Mouse (Mus musculus) embryonic facial prominence, embryonic 11.5 days (tissue): ENCODE results near the gene Os9. TPM values are rescaled to one million over a fixed set of nuclear protein-coding genes. Genes with fewer than 3 reads are reported as not detected.

Source experiments
- polyA plus RNA-seq: library from polyadenylated mRNA; unstranded; fragments of >200 nt; fragmentation: Nextera tagmentation; extraction: Ambion mirVana; gene quantifications from 2 replicates; pipeline ENCODE4 v1.2.1, GENCODE M21; 2014

Os9 gene
- polyA plus RNA-seq, 1 experiment from 2014 or later = 29.5 TPM

Other genes with a start within 250 kb of the Os9 start
- gene Atp23, start 219.8 kb downstream of the Os9 start, polyA plus RNA-seq = 18.9 and 19.3 TPM in 2 replicates
- 64.8 and 67.9 TPM in 2 replicates for gene Ctdsp2, start 142.4 kb downstream of the Os9 start, polyA plus RNA-seq
- 0.39 and 0.42 TPM in 2 replicates for gene Avil, start 120.4 kb downstream of the Os9 start, polyA plus RNA-seq
- 88.0 and 88.5 TPM in 2 replicates for gene Tsfm, start 90.3 kb downstream of the Os9 start, polyA plus RNA-seq
- 42.7 and 44.8 TPM in 2 replicates for gene Mettl1, start 79.7 kb downstream of the Os9 start, polyA plus RNA-seq
- gene Eef1akmt3, start 79.6 kb downstream of the Os9 start, polyA plus RNA-seq = 0.07 and 0.29 TPM in 2 replicates
- gene Cyp27b1, start 72.9 kb downstream of the Os9 start, polyA plus RNA-seq = not detected in 2 replicates
- gene March9, start 60.9 kb downstream of the Os9 start, polyA plus RNA-seq = 1.5 and 1.8 TPM in 2 replicates
- 3,117 and 3,128 TPM in 2 replicates for gene Cdk4, start 57.6 kb downstream of the Os9 start, polyA plus RNA-seq
- 83.4 and 98.5 TPM in 2 replicates for gene Tspan31, start 50.9 kb downstream of the Os9 start, polyA plus RNA-seq
- gene Agap2, start 45.8 kb downstream of the Os9 start, polyA plus RNA-seq = 0.80 and 0.95 TPM in 2 replicates
- 4.9 and 5.2 TPM in 2 replicates for gene B4galnt1, start 44.1 kb upstream of the Os9 start, polyA plus RNA-seq
- 1.1 and 2.0 TPM in 2 replicates for gene Slc26a10, start 59.5 kb upstream of the Os9 start, polyA plus RNA-seq
- gene Arhgef25, start 69.0 kb upstream of the Os9 start, polyA plus RNA-seq = 32.7 and 38.4 TPM in 2 replicates
- gene Dtx3, start 74.6 kb upstream of the Os9 start, polyA plus RNA-seq = 93.8 and 108 TPM in 2 replicates
- 14.7 and 17.8 TPM in 2 replicates for gene Pip4k2c, start 90.5 kb upstream of the Os9 start, polyA plus RNA-seq
- gene Kif5a, start 142.2 kb upstream of the Os9 start, polyA plus RNA-seq = 10.4 and 12.2 TPM in 2 replicates
- gene Dctn2, start 145.2 kb upstream of the Os9 start, polyA plus RNA-seq = 162 and 180 TPM in 2 replicates
- gene Mbd6, start 167.9 kb upstream of the Os9 start, polyA plus RNA-seq = 9.8 and 11.6 TPM in 2 replicates
- 174 and 179 TPM in 2 replicates for gene Mars, start 190.7 kb upstream of the Os9 start, polyA plus RNA-seq
- 1.8 and 2.7 TPM in 2 replicates for gene Arhgap9, start 200.8 kb upstream of the Os9 start, polyA plus RNA-seq
- gene Gli1, start 220.8 kb upstream of the Os9 start, polyA plus RNA-seq = 7.1 and 9.6 TPM in 2 replicates
- gene Inhbe, start 233.3 kb upstream of the Os9 start, polyA plus RNA-seq = not detected in 2 replicates
- not detected in 2 replicates for gene Inhbc, start 249.3 kb upstream of the Os9 start, polyA plus RNA-seq